Mouse (Mus musculus) thymus, postnatal 10 days (tissue): ENCODE results near the gene Car4.

Experiments
- DNase-seq, 2 experiments: peaks; one replicate each; pipeline ENCODE4 v3.0.0; 2021; ENCODE audit warnings: low spot score in 2 of 2

The Car4 gene

DNA sequence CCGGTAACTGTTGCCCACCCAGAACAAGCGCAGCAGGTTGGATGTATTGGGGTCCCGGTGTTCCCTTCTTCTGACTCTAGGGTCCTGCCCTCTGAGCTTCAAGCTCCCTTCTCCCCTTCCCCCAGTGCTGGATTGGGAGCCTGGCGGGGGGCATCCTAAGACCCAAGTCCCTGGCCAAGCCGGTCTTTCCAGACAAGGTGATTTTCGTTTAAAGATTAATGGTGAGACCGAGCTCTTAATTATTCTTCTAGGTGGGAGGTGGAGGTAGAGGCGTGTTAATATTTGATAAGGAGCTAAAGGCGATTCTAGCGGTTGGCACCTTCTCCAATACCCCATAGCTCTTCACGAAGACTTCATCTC lies 665 bp downstream of the Car4 start:
- no peak for DNase-seq

DNA sequence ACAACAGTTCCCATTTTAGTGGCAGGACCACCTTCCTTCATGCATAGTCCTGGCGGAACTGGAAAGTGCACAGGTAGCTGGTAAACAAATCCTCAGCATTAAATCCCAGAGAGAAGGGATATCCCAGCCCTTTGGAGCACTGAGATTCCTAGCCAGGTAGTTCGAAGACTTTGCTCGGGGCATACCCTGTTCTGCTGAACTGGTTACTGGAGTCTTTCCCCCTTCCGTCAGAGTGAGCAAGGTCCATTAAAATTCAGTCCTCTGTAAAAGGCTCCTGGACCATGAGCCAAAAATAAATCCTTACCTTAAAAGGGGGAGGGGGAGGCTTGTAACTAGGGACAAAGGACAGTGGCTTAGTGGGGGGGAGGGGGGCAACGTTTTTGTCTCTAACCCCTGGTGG lies 1.6 kb downstream of the Car4 start:
- no peak for DNase-seq

DNA sequence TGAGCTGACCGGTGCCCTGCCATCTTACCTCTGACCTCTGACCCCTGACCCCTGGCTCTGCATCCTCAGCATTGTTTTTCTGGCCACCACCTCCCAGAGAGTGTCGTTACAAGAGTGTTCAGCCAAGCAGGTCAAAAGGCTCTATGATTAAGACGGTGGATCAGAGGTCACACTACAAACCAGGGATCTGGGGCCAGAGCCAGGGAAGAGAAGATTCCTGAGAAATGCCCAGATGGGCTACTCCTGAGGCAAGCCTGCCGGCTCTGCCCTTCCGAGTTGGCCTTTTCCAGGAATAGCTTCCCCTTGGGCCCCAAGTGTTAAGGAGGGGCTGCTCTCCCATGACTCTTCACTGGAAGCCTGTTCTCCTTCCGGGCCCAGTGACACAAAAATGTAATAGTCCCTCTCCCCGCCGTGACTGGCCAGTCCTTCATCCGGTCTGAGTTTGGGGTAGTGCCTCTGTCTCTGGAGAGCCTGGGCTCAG lies 2.2 kb downstream of the Car4 start:
- no peak for DNase-seq

DNA sequence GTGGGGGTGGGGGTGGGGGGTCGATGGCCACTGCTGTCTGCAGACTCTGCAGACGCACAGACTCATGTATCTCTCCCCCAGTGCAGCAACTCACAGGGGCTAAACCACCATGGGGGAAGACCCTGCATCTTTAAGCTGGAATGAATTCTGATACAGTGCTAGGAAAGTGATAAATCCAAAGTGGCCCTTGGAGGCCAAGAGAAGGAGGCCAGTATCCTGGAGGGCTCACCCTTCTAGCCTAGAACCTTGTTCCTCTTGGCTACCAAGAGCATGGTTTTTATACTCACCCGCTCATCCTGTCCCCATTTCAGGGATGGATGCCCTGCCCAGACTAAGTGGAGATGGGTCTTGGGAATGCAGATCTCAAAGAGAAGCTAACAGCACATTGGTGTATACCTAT lies 2.7 kb downstream of the Car4 start:
- DNase-seq: no peak

DNA sequence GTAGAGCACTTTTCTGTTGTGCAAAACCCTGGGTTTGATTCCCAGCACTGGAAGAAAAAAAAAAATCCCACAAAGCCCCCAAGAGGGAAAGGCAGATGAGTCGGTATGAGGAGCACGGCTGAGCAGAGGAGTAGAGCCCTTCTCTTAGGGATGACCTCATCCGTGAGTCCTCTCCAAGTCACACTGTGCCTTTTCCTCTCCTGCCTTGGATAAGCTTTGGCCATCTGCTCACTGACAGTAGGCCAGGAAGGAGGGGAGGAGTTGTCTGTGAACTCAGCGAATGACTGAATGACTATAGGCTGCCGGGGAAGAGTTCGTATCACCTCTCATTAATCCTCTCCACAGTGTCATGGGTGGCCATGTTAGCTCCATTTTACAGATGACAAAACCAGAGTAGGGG lies 3.2 kb downstream of the Car4 start:
- DNase-seq: no peak

DNA sequence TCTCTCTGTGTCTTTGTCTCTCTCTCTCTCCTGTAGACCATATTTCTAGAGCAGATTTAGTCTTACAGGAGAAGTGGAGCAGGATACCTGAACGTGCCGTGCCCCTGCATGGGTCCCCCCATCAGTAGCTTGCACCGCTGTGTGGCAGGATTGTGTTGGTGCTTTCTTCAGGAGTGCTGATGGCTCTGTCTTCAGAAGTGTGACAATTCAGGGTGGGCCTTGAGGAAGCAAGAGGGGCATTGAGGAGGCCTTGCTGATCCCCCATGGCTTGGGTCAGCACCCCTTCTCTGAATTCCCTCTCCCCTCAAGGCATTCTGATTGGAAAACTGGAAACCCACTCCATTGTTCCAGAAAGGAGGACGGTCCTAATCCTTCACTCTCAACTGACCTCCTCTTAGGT lies 4.0 kb downstream of the Car4 start:
- DNase-seq: no peak

DNA sequence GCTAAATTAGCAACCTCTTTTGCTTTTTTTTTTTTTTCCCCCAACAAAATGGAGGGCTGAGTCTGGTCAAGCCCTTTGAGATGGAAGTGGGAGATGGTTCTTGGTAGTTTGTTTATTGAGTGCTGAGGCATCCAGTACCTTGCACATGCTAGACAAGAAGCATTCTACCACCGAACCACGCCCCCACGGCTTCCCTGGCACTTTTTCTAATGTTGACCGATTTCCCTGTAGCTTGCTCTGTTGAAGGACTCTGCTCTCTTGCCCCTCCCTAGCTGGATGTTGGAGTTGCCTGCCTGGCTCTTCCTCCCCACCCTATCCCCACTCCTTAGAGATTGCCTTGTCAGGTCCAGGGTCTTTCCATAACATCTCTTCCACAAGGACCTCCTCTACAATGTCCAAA lies 5.0 kb downstream of the Car4 start:
- no peak for DNase-seq

DNA sequence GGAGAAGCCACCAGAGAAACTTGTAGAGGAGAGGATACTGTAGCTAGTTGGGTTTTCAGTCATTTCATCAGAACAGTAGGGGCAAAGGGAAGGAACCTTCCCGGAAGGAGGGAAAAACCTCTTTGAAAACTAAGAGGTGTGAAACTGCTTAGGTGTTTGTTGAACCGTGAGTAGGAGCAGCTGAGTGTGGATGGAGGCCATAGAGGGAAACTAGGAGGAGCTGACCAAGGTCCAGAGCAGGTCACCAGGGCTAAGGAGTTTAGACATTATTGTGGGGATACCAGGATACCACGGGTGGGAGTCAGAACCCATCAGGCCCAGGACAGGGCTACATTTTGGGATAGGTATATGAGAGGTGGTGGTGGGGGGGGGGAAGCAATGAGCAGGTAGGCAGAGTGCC lies 6.0 kb downstream of the Car4 start:
- no peak for DNase-seq

DNA sequence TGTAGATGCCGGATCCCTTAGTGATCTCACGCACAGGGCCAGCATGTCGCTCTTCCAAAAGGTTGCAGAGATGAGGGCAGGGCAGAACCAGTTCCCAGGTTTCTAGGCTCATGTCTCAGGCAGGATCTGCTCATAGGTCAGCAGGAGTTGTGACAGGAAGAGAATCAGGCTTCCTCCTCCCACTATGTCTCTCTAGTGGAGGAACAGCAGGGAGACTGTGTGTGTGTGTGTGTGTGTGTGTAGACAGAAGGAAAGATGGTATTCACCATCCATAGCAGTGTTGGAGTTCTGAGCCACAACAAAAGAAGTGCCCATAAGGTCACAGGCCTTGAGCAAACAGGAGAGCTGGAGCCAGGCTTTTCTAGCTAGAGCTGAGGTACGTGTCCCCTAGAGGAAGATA lies 9.1 kb downstream of the Car4 start:
- no peak for DNase-seq

DNA sequence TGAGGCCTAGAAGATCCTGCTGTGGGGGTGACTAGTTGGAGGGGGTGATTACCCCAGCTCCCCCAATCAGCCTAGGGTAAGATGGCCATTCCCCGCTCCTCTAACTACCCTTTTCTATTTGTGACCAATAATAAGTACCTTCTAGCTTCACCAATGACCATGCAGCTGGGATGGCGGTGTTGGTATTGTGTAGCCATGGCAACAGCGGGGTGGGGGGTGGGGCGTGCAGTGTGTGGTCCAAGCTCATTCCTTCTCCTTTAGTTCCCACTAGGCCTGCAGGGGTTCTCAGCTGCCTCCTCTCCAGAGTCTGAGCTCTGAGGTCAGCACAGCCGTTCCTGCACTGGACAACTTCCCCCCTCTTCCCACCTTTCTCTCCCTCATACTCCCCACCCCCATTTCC lies 9.5 kb downstream of the Car4 start:
- DNase-seq: no peak

DNA sequence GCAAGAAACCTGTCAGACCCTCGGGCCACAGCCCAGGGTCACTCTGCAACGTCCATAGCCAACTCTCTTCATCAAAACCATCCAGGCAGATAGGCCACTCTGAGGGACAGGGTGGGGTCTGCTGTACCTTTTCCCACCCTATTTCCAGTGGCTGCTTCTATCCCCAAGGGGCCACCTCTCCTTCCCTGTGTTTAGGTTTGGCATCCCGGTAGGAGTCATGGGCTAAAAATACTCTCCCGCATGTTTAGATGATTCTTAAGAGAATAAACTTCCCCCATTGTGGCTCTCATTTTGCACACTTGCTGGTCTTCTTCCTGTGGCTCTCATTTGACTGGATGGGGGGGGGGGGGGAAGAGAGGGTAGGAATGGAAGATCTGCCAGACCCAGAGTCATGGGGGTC lies 10.7 kb downstream of the Car4 start:
- DNase-seq: no peak

DNA sequence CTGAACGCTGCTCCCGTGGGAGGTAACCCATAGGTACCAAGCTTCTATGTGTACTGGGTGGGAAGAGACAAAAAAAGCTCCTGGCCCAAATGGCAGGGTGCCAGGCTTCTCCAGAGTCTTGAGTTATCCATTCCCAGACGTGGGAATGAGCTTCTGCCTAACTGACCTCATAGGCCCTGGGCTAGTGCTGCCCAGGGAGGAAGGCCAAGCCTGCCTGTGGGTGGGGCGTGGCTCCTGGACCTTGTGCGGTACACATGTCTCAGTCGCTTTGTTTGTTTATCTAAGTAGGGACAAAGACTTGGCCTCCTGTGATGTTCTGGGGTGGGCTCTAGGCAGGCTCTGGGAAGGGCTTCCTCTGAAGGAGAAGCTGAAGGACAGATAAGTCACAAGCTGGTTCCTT lies 11.2 kb downstream of the Car4 start:
- DNase-seq: no peak

DNA sequence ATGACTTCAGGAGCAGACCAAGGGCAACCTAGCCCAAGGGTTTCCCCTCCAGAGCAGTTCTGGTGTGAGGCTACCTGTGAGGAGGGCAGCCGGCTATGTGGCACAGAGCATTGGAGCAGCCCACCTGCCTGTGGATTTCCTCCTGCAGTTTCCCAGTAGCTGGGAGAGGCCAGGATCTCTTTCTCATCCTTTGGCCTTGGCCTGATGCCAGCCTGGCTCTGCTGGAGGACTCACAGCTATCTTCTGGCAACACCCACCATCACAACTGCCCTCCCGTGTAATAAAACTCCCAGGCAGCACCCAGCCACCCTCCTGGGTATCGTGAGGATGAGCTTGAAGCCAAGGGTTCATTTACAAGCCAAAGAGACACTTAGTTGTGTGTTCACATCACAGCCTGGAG lies 14.5 kb downstream of the Car4 start:
- no peak for DNase-seq

DNA sequence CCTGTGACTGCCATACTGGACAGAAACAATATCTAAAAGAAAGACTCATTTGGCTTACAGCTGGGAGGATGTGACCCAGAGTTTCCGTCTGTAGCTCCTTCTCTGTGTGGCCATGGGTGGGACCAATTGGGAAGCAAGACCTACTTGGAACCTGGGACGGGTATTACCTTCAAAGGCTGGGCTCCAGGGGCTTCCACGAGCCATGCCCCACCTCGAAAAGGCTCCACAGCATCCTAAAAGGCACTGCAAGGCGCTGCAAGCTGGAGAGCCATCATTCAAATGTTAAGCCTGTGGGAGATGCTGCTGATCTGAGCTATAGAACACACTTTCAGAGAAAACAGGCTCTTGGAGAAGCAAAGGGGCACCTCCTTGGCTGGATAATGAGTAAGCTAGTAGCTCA lies 16.1 kb downstream of the Car4 start:
- DNase-seq: no peak

DNA sequence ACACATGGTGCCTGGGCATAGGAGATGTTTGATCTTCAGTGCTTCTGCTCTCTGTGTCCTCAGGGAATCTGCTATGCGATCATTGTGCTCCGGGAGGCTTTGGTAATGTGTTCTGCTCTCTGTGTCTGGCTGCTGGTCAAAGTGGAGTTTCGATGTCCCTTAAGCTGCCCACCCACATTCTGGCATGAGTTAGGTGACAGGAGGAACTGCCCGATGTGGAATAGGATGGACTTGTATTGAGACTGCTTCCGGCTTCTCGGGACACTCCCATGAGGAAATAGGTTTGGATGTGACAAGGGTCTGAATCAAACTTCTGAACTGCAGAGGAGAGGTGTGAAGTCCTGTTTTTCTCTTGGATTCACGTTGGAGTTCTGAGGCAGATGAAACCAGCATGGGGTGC lies 17.0 kb downstream of the Car4 start:
- no peak for DNase-seq

DNA sequence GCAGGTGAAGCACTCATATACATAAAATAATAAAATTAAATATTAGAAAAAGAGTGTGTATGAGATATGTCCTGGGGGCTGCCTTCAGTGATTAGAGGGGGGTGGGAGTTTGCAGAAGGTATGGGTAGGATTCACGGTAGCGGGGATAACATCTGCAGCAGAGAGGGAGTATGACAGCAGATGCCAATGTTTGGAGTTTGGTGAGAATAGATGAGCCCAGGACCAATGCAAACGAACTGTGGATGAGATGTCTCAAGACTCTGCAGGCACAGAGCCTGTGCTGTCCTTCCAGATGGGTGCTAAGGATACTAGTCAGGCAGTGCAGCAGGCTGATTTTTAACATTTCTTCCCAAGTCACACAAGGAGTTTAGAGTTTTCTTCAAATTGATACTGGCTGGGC lies 19.1 kb downstream of the Car4 start:
- no peak for DNase-seq

DNA sequence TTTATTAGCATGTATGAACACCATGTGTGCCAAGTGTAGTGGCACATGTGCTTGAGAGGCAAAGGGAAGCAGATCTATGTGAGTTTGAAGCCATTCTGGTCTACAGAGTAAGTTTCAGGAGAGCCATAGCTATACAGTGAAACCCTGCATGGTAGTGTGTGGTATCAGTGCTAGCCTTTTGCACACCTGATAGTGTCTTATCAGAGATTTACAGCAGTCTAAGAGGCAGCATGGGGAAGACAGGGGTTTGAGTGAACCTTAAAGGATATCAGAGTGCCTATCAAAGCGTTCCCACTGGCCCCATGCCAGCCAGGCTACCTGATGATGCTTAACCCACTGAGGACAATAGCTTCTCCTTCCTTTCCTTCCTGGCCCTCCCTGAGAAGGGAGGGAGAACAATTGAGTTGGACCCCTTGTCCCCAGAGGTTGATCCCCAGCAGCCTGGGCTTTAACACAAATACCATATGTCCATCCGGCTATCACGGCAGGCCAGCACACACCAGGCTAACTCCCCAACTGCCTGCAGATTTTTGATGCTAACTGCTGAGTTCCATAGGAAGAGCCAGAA lies 19.9 kb downstream of the Car4 start:
- no peak for DNase-seq

DNA sequence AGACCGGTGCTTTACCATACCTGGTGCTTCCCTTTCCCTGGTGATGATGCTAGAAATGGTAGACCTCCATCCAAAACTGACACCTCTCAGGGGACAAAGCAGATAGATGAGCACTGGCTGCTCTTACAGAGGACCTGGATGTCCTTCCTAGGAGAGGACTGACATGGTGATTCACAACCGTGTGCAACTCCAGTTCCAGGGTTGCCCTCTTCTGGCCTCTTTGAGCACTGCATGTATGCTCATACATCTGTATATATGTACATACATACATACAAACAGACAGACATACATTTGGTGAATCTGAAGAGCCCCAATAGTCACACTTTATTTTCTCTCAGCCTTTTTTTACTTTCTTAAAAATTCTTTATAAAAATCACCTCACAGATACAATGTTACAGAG lies 20.5 kb downstream of the Car4 start:
- peak in 1 of 2 experiments; percentile 15 for DNase-seq

DNA sequence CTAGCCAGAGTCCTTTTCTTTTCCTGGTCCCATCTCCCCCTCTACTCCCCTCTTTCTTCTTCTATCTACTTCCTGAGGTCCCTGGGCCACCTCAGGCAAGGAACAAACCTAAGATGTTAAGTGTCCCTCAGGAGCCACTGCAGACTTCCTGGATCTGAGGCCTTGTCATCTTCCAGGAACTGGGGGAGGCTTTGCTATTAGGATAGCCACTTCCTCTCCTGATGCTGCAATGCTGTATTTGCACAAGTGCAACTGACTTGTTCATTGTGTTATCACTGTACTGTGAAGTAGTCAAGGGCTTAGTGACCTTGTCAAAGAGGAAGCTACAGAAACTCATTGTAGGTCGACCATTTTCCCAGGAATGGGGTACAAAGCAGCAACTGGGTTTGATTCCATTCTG lies 21.8 kb downstream of the Car4 start:
- DNase-seq: no peak

DNA sequence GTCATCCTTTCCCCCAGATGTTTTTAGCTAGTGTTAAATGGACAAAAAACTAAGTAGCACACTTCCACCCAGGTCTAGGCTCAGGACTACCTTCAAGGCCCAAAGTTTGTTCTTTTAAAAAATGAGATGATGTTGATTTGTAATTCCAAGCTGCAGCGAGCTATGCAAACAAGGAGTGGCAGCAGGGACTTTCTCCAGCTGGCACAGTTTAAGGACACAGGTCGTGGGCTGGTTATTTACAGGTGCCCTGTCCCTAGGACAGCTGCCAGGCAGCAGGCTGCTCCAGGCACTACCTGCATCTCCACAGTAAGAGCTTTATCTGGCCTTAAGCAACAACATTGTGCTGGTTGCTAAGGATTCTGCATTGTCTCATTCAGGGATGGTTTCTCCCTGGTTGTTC lies 23.1 kb downstream of the Car4 start:
- DNase-seq: no peak

DNA sequence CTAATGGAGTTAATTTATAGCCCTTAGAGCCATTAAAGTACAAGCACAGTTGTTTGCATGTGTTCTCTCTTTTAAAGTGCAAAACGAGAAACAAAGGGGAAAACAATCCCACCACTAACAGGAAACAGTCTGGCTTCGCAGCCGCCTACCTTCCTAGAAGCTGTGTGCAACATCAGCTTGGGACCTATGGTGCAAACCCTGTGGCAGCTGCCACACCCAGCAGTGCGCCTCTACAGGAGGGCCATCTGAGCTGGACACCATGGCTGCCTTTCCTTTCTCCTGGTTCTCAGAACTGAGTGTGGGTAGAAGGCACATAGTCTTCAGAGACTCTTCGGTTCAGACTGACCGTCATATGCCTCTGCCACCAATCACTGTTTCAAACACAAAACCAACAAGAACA lies 27.8 kb downstream of the Car4 start:
- DNase-seq: no peak

DNA sequence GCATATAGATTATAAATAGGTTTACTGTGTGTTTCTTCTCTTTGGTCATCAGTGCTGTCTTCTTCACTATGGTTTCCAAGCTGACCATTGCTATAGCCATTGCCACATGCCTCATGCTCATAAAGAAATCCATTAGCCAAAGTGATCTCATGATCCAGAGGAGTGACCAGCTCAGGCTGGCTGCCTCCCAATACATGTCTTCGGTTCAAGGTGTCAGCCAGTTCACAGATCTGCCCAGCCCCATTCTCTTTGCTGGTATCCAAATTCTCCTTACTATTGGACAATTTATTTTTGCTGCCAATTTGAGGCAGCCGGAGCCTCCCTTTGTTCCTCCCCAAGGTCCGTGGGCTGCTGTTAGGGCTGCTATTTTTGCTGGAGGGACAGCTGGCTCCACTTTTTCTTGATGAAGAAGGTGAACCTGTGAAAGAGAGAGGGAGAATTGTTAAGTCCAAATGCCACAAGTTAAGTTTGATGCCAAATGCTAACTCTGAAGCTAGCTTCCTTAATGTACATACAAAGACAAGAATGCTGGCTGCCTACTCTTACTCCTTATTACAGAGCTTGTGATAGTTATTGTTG lies 30.8 kb downstream of the Car4 start:
- no peak for DNase-seq

DNA sequence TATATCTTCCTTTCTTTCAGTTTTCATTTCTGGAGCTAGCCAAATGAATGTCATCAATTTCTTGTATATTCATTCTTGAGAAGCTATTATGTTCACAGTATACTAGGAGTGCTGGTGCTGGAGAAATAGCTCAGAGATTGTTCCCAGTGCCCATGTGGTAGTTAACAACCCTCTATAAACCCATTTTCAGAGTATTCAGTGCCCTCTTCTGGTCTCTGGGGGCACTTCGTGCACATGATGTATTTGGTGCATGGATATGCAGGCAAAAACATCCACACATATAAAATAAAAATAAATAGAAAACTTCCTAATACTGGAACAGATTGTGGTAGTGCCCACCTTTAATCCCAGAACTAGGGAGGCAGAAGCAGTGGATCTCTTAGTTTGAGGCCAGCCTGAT lies 35.4 kb downstream of the Car4 start:
- no peak for DNase-seq

DNA sequence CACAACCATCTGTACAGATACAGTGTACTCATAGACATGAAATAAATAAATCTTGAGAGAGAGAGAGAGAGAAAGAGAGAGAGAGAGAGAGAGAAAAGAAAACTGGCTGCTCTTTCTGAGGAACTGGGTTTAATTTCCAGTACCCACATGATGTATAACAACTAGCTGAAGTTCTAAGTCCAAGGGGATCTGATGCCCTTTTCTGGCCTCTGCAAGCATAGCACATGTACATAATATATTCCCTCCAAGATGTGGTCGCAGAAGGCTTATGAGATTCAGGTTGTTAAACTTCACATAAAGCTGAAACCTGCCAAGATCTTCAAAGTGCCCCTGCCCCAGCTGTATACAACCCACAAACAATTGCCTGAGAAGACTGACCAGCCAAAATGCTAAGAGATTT lies 37.7 kb downstream of the Car4 start:
- no peak for DNase-seq
